Mouse (Mus musculus): ENCODE results near the gene Slc39a7.

DNA sequence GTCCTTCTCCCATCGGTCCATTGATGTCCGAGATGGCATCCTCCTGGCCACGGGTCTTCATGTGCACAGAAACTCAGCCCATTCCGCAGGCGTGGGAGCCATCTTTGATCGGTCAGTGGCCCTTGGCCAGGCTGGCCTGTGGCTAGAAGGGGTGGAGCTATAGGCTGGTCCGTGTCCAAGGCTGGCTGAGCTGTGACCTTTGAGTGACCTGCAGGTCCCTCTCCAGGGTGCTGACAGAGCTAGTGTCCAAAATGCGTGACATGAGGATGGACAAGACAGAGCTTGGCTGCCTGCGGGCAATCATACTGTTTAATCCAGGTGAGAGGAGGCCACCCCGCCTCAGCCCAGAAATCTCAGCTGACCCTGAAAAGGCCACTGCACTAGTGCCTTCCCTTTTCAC, 5.2 kb upstream of the Slc39a7 start:
- TF ChIP-seq CTCF (IDR thresholded peaks at IDR 0.05; ENCODE audit: low read depth, low read length): no peak
- no peak for TF ChIP-seq POLR2A (IDR thresholded peaks at IDR 0.05; ENCODE audit: extremely low read depth, insufficient read depth, low read length)
